Mouse (Mus musculus): ENCODE measurements around the gene Secisbp2l.

Secisbp2l gene

GRCm38 (mm10) chr2:125782719-125783109 is at the start of gene Secisbp2l:
TSS of gene Secisbp2l (minus strand) at chr2:125782870.
- DNase-seq (ENCODE audit: low read depth, low spot score) = peak; percentile 88

GRCm38 (mm10) chr2:125829924-125830323 is 47.3 kb upstream of the Secisbp2l start:
- no peak for DNase-seq (ENCODE audit: low read depth, low spot score)

GRCm38 (mm10) chr2:125827898-125828297 is 45.2 kb upstream of the Secisbp2l start:
- DNase-seq (ENCODE audit: low read depth, low spot score) = no peak

GRCm38 (mm10) chr2:125826201-125826600 is 43.5 kb upstream of the Secisbp2l start:
- no peak for DNase-seq (ENCODE audit: low read depth, low spot score)

- no peak for DNase-seq (ENCODE audit: low read depth, low spot score)
Measured at GRCm38 (mm10) chr2:125820397-125820796, 37.7 kb upstream of the Secisbp2l start.

GRCm38 (mm10) chr2:125813972-125814595 is 31.4 kb upstream of the Secisbp2l start:
- no peak for DNase-seq (ENCODE audit: low read depth, low spot score)

- DNase-seq (ENCODE audit: low read depth, low spot score) = no peak
Measured at GRCm38 (mm10) chr2:125811332-125811731, 28.7 kb upstream of the Secisbp2l start.

GRCm38 (mm10) chr2:125809551-125809950 is 26.9 kb upstream of the Secisbp2l start:
- DNase-seq (ENCODE audit: low read depth, low spot score) = no peak

- DNase-seq (ENCODE audit: low read depth, low spot score) = peak; percentile 76
Measured at GRCm38 (mm10) chr2:125805826-125806225, 23.2 kb upstream of the Secisbp2l start.

GRCm38 (mm10) chr2:125801947-125802346 is 19.3 kb upstream of the Secisbp2l start:
- no peak for DNase-seq (ENCODE audit: low read depth, low spot score)

GRCm38 (mm10) chr2:125801038-125801437 is 18.4 kb upstream of the Secisbp2l start:
- DNase-seq (ENCODE audit: low read depth, low spot score) = no peak

- DNase-seq (ENCODE audit: low read depth, low spot score) = no peak
Measured at GRCm38 (mm10) chr2:125800428-125800827, 17.8 kb upstream of the Secisbp2l start.

- DNase-seq (ENCODE audit: low read depth, low spot score) = no peak
Measured at GRCm38 (mm10) chr2:125797872-125798271, 15.2 kb upstream of the Secisbp2l start.

- no peak for DNase-seq (ENCODE audit: low read depth, low spot score)
Measured at GRCm38 (mm10) chr2:125795118-125795517, 12.4 kb upstream of the Secisbp2l start.

- no peak for DNase-seq (ENCODE audit: low read depth, low spot score)
Measured at GRCm38 (mm10) chr2:125794166-125794565, 11.5 kb upstream of the Secisbp2l start.

GRCm38 (mm10) chr2:125792879-125793261 is 10.2 kb upstream of the Secisbp2l start:
- DNase-seq (ENCODE audit: low read depth, low spot score) = no peak

GRCm38 (mm10) chr2:125792144-125792878 is 9.6 kb upstream of the Secisbp2l start:
- DNase-seq (ENCODE audit: low read depth, low spot score) = no peak

GRCm38 (mm10) chr2:125791485-125791885 is 8.8 kb upstream of the Secisbp2l start:
- DNase-seq (ENCODE audit: low read depth, low spot score) = no peak

GRCm38 (mm10) chr2:125790242-125790641 is 7.6 kb upstream of the Secisbp2l start:
- DNase-seq (ENCODE audit: low read depth, low spot score) = no peak

- DNase-seq (ENCODE audit: low read depth, low spot score) = no peak
Measured at GRCm38 (mm10) chr2:125789265-125789664, 6.6 kb upstream of the Secisbp2l start.

GRCm38 (mm10) chr2:125788785-125789184 is 6.1 kb upstream of the Secisbp2l start:
- DNase-seq (ENCODE audit: low read depth, low spot score) = no peak

- no peak for DNase-seq (ENCODE audit: low read depth, low spot score)
Measured at GRCm38 (mm10) chr2:125788351-125788750, 5.7 kb upstream of the Secisbp2l start.

- no peak for DNase-seq (ENCODE audit: low read depth, low spot score)
Measured at GRCm38 (mm10) chr2:125785021-125785420, 2.4 kb upstream of the Secisbp2l start.

Measured in R1 (cell line).